Mouse (Mus musculus): ENCODE data around the gene Thbs1. TPM values are rescaled to one million over a fixed set of nuclear protein-coding genes. Genes with fewer than 3 reads are reported as not detected.

Thbs1 gene
- polyA plus RNA-seq, 1 experiment = 126 TPM

DNA sequence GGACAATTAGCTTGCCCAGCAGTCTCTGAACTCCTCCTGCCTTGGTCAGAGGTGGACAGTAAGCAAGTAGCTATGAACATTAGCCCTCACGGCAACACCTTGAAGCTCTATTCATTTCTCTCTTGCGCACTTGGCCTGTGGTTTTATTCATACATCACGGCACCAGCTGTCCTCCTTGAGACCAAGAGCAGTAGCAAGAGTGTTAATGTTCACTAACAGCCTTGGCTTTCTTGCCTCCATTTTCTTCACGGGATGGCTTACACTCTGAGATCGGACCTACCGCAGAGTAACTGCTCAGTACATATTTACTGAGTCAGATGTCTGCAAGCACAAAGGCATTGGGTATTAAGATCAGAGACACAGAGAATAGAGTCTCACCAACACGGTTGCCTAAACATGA is 12.8 kb downstream of the Thbs1 start:
- no peaks in the 10 kb centered on the region for H3K27me3 ChIP-seq (ENCODE audit: control insufficient read depth, insufficient read depth, insufficient read length)
- H3ac ChIP-seq (ENCODE audit: control insufficient read depth, insufficient read length, low read depth) = no peak overlapping the region
- peaks cover 2% of the 10 kb centered on the region for H3K79me3 ChIP-seq (ENCODE audit: low read depth)
- H3K79me2 ChIP-seq (ENCODE audit: control insufficient read depth, insufficient read depth) = peaks cover 25% of the 10 kb centered on the region
- peaks cover 82% of the 10 kb centered on the region for H3K36me3 ChIP-seq (ENCODE audit: control insufficient read depth, insufficient read depth)
- H3K4me3 ChIP-seq (ENCODE audit: insufficient read depth, poor library complexity, severe bottlenecking) = no peak overlapping the region
- no peak for TF ChIP-seq MYOD1 (IDR thresholded peaks at IDR 0.05; ENCODE audit: control insufficient read depth, insufficient read length, low read depth)
- no peak for TF ChIP-seq MAX (IDR thresholded peaks at IDR 0.05)
- no peak for TF ChIP-seq CTCF (IDR thresholded peaks at IDR 0.05; ENCODE audit: control insufficient read depth, insufficient read depth, insufficient read length)
- TF ChIP-seq FOSL1 (IDR thresholded peaks at IDR 0.05; ENCODE audit: insufficient read depth, low read length, poor library complexity, severe bottlenecking) = no peak
- TF ChIP-seq MYOG (IDR thresholded peaks at IDR 0.05; ENCODE audit: control insufficient read depth, extremely low read depth, insufficient read length) = no peak
- TF ChIP-seq USF1 (IDR thresholded peaks at IDR 0.05; ENCODE audit: low read depth) = no peak
- TF ChIP-seq CEBPB (IDR thresholded peaks at IDR 0.05; ENCODE audit: low read depth) = no peak

DNA sequence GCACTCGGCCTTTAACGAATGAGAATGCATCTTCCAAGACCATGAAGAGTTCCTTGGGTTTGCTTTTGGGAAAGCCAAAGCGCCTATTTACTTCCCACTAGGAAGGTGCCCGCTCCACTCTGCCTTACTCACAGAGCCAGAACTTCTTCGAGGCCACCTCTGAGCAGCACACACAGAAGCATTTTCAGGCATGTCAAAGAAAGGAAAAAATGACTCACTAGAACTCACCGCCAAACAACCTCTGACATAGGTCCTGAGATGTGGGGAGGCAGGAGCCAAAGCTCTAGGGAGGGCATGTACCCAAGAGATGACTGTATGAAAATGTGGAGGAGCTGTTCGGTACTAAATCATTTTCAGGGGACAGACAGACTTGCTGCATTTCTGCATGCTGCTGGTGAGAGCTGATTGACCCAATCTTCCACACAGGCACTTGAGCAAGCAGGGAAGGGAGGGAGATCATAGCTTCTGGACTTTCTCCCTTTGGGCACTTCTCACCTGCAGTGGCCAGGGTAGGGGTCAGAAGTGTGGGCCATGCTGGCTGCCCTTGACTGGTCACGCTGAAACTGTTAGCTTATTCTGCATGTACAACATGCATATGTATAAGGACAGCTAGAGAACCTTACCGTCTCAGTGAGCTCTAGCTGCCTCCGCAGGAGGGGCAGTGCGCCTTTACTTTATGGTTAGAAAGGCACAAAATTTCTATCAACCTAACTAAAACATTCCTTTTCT is 13.7 kb downstream of the Thbs1 start:
- peaks cover 16% of the 10 kb centered on the region for H3K79me2 ChIP-seq (ENCODE audit: control insufficient read depth, insufficient read depth)
- peaks cover 72% of the 10 kb centered on the region for H3K36me3 ChIP-seq (ENCODE audit: control insufficient read depth, insufficient read depth)
- H3K27me3 ChIP-seq (ENCODE audit: control insufficient read depth, insufficient read depth, insufficient read length) = no peaks in the 10 kb centered on the region
- no peak overlapping the region for H3ac ChIP-seq (ENCODE audit: control insufficient read depth, insufficient read length, low read depth)
- no peak overlapping the region for H3K4me3 ChIP-seq (ENCODE audit: insufficient read depth, poor library complexity, severe bottlenecking)
- no peaks in the 10 kb centered on the region for H3K79me3 ChIP-seq (ENCODE audit: low read depth)
- TF ChIP-seq MYOG (IDR thresholded peaks at IDR 0.05; ENCODE audit: control insufficient read depth, extremely low read depth, insufficient read length) = no peak
- no peak for TF ChIP-seq USF1 (IDR thresholded peaks at IDR 0.05; ENCODE audit: low read depth)
- TF ChIP-seq FOSL1 (IDR thresholded peaks at IDR 0.05; ENCODE audit: insufficient read depth, low read length, poor library complexity, severe bottlenecking) = no peak
- TF ChIP-seq MYOD1 (IDR thresholded peaks at IDR 0.05; ENCODE audit: control insufficient read depth, insufficient read length, low read depth) = no peak
- TF ChIP-seq CTCF (IDR thresholded peaks at IDR 0.05; ENCODE audit: control insufficient read depth, insufficient read depth, insufficient read length) = no peak
- TF ChIP-seq MAX (IDR thresholded peaks at IDR 0.05) = no peak
- no peak for TF ChIP-seq CEBPB (IDR thresholded peaks at IDR 0.05; ENCODE audit: low read depth)

- Histone ChIP-seq H3K36me3 (ENCODE audit: control insufficient read depth, insufficient read depth) (peaks cover 66% of the 10 kb centered on the region), H3ac (ENCODE audit: control insufficient read depth, insufficient read length, low read depth) (no peak overlapping the region), H3K79me3 (ENCODE audit: low read depth) (no peaks in the 10 kb centered on the region), H3K27me3 (ENCODE audit: control insufficient read depth, insufficient read depth, insufficient read length) (no peaks in the 10 kb centered on the region), H3K4me3 (ENCODE audit: insufficient read depth, poor library complexity, severe bottlenecking) (no peak overlapping the region), H3K79me2 (ENCODE audit: control insufficient read depth, insufficient read depth) (peaks cover 9% of the 10 kb centered on the region)
- TF ChIP-seq CTCF (IDR thresholded peaks at IDR 0.05; ENCODE audit: control insufficient read depth, insufficient read depth, insufficient read length) (no peak), USF1 (IDR thresholded peaks at IDR 0.05; ENCODE audit: low read depth) (no peak), MAX (IDR thresholded peaks at IDR 0.05) (no peak), FOSL1 (IDR thresholded peaks at IDR 0.05; ENCODE audit: insufficient read depth, low read length, poor library complexity, severe bottlenecking) (no peak), MYOG (IDR thresholded peaks at IDR 0.05; ENCODE audit: control insufficient read depth, extremely low read depth, insufficient read length) (no peak), CEBPB (IDR thresholded peaks at IDR 0.05; ENCODE audit: low read depth) (no peak), MYOD1 (IDR thresholded peaks at IDR 0.05; ENCODE audit: control insufficient read depth, insufficient read length, low read depth) (no peak)
Observed at GRCm38 (mm10) chr2:118125943-118126470, 14.3 kb downstream of the Thbs1 start.

DNA sequence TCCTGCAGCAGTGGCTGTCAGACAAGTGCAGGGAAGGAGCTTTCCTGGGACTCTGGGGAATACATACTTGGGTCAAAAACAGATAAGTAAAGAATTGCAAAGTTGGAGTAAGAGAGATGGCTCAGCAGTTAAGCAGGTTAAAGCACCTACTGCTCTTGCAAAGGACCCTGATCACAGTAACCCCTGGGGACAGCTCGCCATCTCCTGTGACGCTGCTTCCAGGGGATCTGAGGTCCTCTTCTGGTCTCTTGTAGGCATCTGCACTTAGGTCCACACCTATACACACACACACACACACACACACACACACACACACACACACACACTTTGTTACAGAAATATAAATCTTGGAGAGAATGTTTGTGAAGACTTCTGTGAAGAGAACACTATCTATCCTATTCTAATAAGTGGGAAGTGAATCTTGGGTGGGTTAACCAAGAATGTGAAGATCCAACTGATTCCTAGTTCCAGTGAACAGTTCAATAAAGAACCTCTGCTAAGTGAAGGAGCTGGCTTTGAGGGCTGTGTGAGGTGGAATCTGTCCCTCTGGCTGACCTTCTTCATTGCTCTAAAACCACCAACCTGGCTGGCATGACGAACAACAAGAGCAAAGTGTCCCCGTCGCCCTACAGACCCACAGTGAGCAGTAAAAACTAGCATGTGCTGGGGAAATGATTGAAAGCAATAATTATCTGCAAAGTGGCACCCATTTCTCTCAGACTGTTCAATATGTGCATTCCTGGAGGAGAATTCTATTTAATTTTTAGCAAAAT is 16.0 kb downstream of the Thbs1 start:
- Histone ChIP-seq H3K79me2 (ENCODE audit: control insufficient read depth, insufficient read depth) (peaks cover 6% of the 10 kb centered on the region), H3K4me3 (ENCODE audit: insufficient read depth, poor library complexity, severe bottlenecking) (no peak overlapping the region), H3K79me3 (ENCODE audit: low read depth) (no peaks in the 10 kb centered on the region), H3ac (ENCODE audit: control insufficient read depth, insufficient read length, low read depth) (no peak overlapping the region), H3K27me3 (ENCODE audit: control insufficient read depth, insufficient read depth, insufficient read length) (no peaks in the 10 kb centered on the region), H3K36me3 (ENCODE audit: control insufficient read depth, insufficient read depth) (peaks cover 49% of the 10 kb centered on the region)
- TF ChIP-seq MAX (IDR thresholded peaks at IDR 0.05) (no peak), CTCF (IDR thresholded peaks at IDR 0.05; ENCODE audit: control insufficient read depth, insufficient read depth, insufficient read length) (no peak), MYOG (IDR thresholded peaks at IDR 0.05; ENCODE audit: control insufficient read depth, extremely low read depth, insufficient read length) (no peak), MYOD1 (IDR thresholded peaks at IDR 0.05; ENCODE audit: control insufficient read depth, insufficient read length, low read depth) (no peak), CEBPB (IDR thresholded peaks at IDR 0.05; ENCODE audit: low read depth) (no peak), FOSL1 (IDR thresholded peaks at IDR 0.05; ENCODE audit: insufficient read depth, low read length, poor library complexity, severe bottlenecking) (no peak), USF1 (IDR thresholded peaks at IDR 0.05; ENCODE audit: low read depth) (no peak)

- H3K79me2 ChIP-seq (ENCODE audit: control insufficient read depth, insufficient read depth) = peaks cover 5% of the 10 kb centered on the region
- no peaks in the 10 kb centered on the region for H3K27me3 ChIP-seq (ENCODE audit: control insufficient read depth, insufficient read depth, insufficient read length)
- no peak for TF ChIP-seq MYOG (IDR thresholded peaks at IDR 0.05; ENCODE audit: control insufficient read depth, extremely low read depth, insufficient read length)
- TF ChIP-seq FOSL1 (IDR thresholded peaks at IDR 0.05; ENCODE audit: insufficient read depth, low read length, poor library complexity, severe bottlenecking) = no peak
- H3K79me3 ChIP-seq (ENCODE audit: low read depth) = no peaks in the 10 kb centered on the region
- H3K4me3 ChIP-seq (ENCODE audit: insufficient read depth, poor library complexity, severe bottlenecking) = no peak overlapping the region
- no peak overlapping the region for H3ac ChIP-seq (ENCODE audit: control insufficient read depth, insufficient read length, low read depth)
- H3K36me3 ChIP-seq (ENCODE audit: control insufficient read depth, insufficient read depth) = peaks cover 43% of the 10 kb centered on the region
Observed at GRCm38 (mm10) chr2:118128313-118128712, 16.6 kb downstream of the Thbs1 start.

All from C2C12 (cell line).